Mouse (Mus musculus) liver, adult 2 months (tissue): ENCODE results near the gene Tbx2.

ENCODE experiments used
- CTCF ChIP-seq: fragments of 200-500 bp; IDR thresholded peaks from 2 replicates; pipeline ENCODE4 v1.5.1; 2011; ENCODE audit warnings: low read depth, low read length, control low read depth
- POLR2A ChIP-seq: fragments of 200-500 bp; IDR thresholded peaks from 2 replicates; pipeline ENCODE4 v1.6.1; 2011; ENCODE audit warnings: low read length, control low read depth; ENCODE audit not compliant: insufficient read depth; ENCODE audit errors: extremely low read depth

- TF ChIP-seq CTCF (0 out of 2 replicates have a peak, but pooled peaks have one; percentile 7), POLR2A (no peak)
Measured at GRCm38 (mm10) chr11:85830901-85831341, 1.4 kb upstream of the Tbx2 start.
